Comparison of ENCODE assay signal across 8 mouse cellular contexts in the genomic region with DNA sequence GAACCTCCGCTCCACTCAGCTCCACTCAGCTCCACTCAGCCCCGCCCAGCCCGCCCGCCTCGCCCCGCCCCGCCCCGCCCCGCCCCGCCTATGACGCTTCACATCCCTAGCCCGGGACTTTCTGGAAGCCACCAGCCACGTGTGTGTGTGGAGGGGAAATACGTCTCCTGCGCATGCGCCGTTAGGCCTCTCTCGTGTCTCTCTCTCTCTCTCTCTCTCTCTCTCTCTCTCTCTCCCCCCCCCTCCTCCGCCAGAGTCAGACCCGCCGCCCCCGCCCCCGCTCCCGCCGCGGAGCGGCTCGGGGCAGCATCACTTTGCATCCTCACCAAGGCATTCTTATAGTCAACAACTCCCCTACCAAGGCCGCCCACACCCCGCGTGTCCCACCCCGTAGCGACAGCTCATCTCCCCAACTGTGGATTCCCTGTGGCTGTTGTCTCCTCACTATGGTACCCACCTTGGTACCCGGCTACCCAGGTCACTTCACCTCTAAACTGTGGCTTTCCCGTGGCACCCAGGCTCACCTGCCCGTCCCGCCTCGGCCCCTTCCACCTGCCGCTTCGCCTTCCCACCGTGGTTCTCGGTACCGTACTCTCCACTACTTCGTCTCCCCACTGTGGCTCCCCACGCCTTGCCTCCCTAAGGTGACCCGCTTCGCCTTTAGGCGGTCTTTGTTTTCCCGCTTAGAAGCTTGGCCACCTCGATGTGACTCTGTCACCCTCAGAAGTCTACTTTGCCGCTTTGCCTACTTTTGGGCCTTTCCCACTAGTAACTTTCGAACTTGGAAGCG. TPM values are rescaled to one million over a fixed set of nuclear protein-coding genes. Genes with fewer than 3 reads are reported as not detected.
A peak's percentile ranks its signal among the peaks of the same experiment; 100 is the strongest.
DNase-seq lines count a peak whose midpoint lies in the region; ATAC-seq lines count a peak whose summit lies in the region.

No protein-coding gene starts in this region.

- no peaks in the 10 kb centered on the region for H3K9me3 ChIP-seq in forebrain, embryonic 11.5 days (ENCODE audit: control insufficient read depth, low read length)
- H3K9me3 ChIP-seq in heart, embryonic 16.5 days (replicated peaks; ENCODE audit: control insufficient read depth, low read length): no peaks in the 10 kb centered on the region
- H3K9me3 ChIP-seq in liver, embryonic 12.5 days (replicated peaks): no peaks in the 10 kb centered on the region

- no peaks in the 10 kb centered on the region for H3K4me1 ChIP-seq in forebrain, embryonic 11.5 days (replicated peaks; ENCODE audit: control insufficient read depth, insufficient read depth, low read length)
- H3K4me1 ChIP-seq in heart, embryonic 16.5 days (ENCODE audit: control insufficient read depth, insufficient read depth, low read length): no peaks in the 10 kb centered on the region
- H3K4me1 ChIP-seq in liver, embryonic 12.5 days: no peaks in the 10 kb centered on the region

- H3K36me3 ChIP-seq in forebrain, embryonic 11.5 days (ENCODE audit: control insufficient read depth, insufficient read depth, low read length): no peaks in the 10 kb centered on the region
- no peaks in the 10 kb centered on the region for H3K36me3 ChIP-seq in heart, embryonic 16.5 days (ENCODE audit: control insufficient read depth, insufficient read depth)
- no peaks in the 10 kb centered on the region for H3K36me3 ChIP-seq in liver, embryonic 12.5 days
- H3K36me3 ChIP-seq in splenic B cell, adult 2 months (ENCODE audit: control insufficient read depth, insufficient read depth, low read length, poor library complexity, severe bottlenecking): no peaks in the 10 kb centered on the region

- no peak overlapping the region for H3K27ac ChIP-seq in forebrain, embryonic 11.5 days (ENCODE audit: low read depth, low read length)
- no peak overlapping the region for H3K27ac ChIP-seq in heart, embryonic 16.5 days (ENCODE audit: low read length)
- no peak overlapping the region for H3K27ac ChIP-seq in liver, embryonic 12.5 days

- H3K27me3 ChIP-seq in forebrain, embryonic 11.5 days (ENCODE audit: control insufficient read depth, insufficient read depth, low read length): peaks cover 4% of the 10 kb centered on the region
- no peaks in the 10 kb centered on the region; the same call in 1 of the 2 replicates for H3K27me3 ChIP-seq in heart, embryonic 16.5 days (ENCODE audit: control insufficient read depth, insufficient read depth, low read length)
- 0 out of 2 replicates have a peak, but pooled peaks cover 3% of the 10 kb centered on the region for H3K27me3 ChIP-seq in liver, embryonic 12.5 days (replicated peaks)
- H3K27me3 ChIP-seq in splenic B cell, adult 2 months (ENCODE audit: control insufficient read depth, insufficient read depth, low read length, poor library complexity, severe bottlenecking): no peaks in the 10 kb centered on the region

- DNase-seq in CD4-positive, CD25-positive, alpha-beta regulatory T cell, adult 2 months (ENCODE audit: low read depth, low spot score): peak; percentile 89
- DNase-seq in c-Kit-positive CD71-negative TER-119-negative erythroid progenitor cells, embryonic 14.5 days (ENCODE audit: low read depth): peak; percentile 31
- peak; percentile 83 for DNase-seq in forebrain, embryonic 11.5 days (ENCODE audit: low spot score)
- DNase-seq in kidney, postnatal 14 days: peak; percentile 61
- DNase-seq in naive thymus-derived CD4-positive, alpha-beta T cell, adult 2 months (ENCODE audit: low read depth): peak; percentile 79
- DNase-seq in splenic B cell, adult 2 months (ENCODE audit: low read depth, low spot score): peak; percentile 89

- H3K9ac ChIP-seq in forebrain, embryonic 11.5 days (ENCODE audit: low read length): peak overlapping the region; percentile 29; the same call in 1 of the 2 replicates
- no peak overlapping the region for H3K9ac ChIP-seq in heart, embryonic 16.5 days (ENCODE audit: low read length)
- no peak overlapping the region for H3K9ac ChIP-seq in liver, embryonic 12.5 days

- peak overlapping the region; percentile 40; the same call in 1 of the 2 replicates for H3K4me2 ChIP-seq in forebrain, embryonic 11.5 days (ENCODE audit: low read depth, low read length, severe bottlenecking)
- H3K4me2 ChIP-seq in heart, embryonic 16.5 days (ENCODE audit: low read depth, low read length): peak overlapping the region; percentile 60
- H3K4me2 ChIP-seq in liver, embryonic 12.5 days: peak overlapping the region; percentile 65

- peak; percentile 95 for ATAC-seq in forebrain, embryonic 11.5 days (replicated peaks; ENCODE audit: low FRiP score)
- ATAC-seq in heart, embryonic 16.5 days (replicated peaks; ENCODE audit: extremely low read depth, insufficient read depth, low FRiP score): peak; percentile 86
- ATAC-seq in liver, embryonic 12.5 days: peak; percentile 92

- H3K4me3 ChIP-seq in forebrain, embryonic 11.5 days (ENCODE audit: low read depth, low read length): peak overlapping the region; percentile 22
- H3K4me3 ChIP-seq in heart, embryonic 16.5 days (ENCODE audit: low read length): peak overlapping the region; percentile 43
- H3K4me3 ChIP-seq in liver, embryonic 12.5 days: peak overlapping the region; percentile 42

- WGBS in forebrain, embryonic 11.5 days: 50% methylated on average over 41 of the region's 53 CpGs
- WGBS in heart, embryonic 16.5 days: 48% methylated on average over 37 of the region's 53 CpGs
- 47% methylated on average over 36 of the region's 53 CpGs for WGBS in liver, embryonic 12.5 days (ENCODE audit: insufficient replicate concordance)

RNA-seq across cellular contexts. Expression of a gene that starts 1.1 kb away (rescaled TPM):
- 0.53 and 0.64 TPM in 2 replicates for polyA plus RNA-seq in forebrain, embryonic 11.5 days (2014; fragmentation: Nextera tagmentation; extraction: Ambion mirVana)
- 0.30 TPM in 2 replicates for polyA plus RNA-seq in heart, embryonic 16.5 days (2015; fragmentation: Nextera tagmentation; extraction: Ambion mirVana)
- 0.32 and 0.50 TPM in 2 replicates for polyA plus RNA-seq in liver, embryonic 12.5 days (2016; fragmentation: Nextera tagmentation; extraction: Ambion mirVana)

RNA-seq across cellular contexts. Expression of a gene that starts 45.5 kb away (rescaled TPM):
- polyA plus RNA-seq in forebrain, embryonic 11.5 days (2014; fragmentation: Nextera tagmentation; extraction: Ambion mirVana): 6.6 and 7.2 TPM in 2 replicates
- 8.4 and 10.5 TPM in 2 replicates for polyA plus RNA-seq in heart, embryonic 16.5 days (2015; fragmentation: Nextera tagmentation; extraction: Ambion mirVana)
- polyA plus RNA-seq in liver, embryonic 12.5 days (2016; fragmentation: Nextera tagmentation; extraction: Ambion mirVana): 1.5 and 1.7 TPM in 2 replicates

Comparison
In these comparisons a context has a peak if more than half of its experiments do, and no peak if none do; other contexts are left out.
1. DNase-seq: peak in every context shown above with its lines; median percentile 89 in CD4-positive, CD25-positive, alpha-beta regulatory T cell, adult 2 months; 89 in splenic B cell, adult 2 months; 83 in forebrain, embryonic 11.5 days; 79 in naive thymus-derived CD4-positive, alpha-beta T cell, adult 2 months; 61 in kidney, postnatal 14 days; 31 in c-Kit-positive CD71-negative TER-119-negative erythroid progenitor cells, embryonic 14.5 days.